Mouse (Mus musculus): ENCODE data around the gene Trim7. TPM values are rescaled to one million over a fixed set of nuclear protein-coding genes. Genes with fewer than 3 reads are reported as not detected.

The Trim7 gene
- total and polyA plus RNA-seq, 3 experiments, result 0.81 to 1.3 TPM; not detected in 1

- Histone ChIP-seq H3K9me3 (replicated peaks; ENCODE audit: insufficient read depth, low read length) (no peaks in the 10 kb centered on the region), H3K36me3 (ENCODE audit: control insufficient read depth in 1 of 2, insufficient read depth in 2 of 2, low read length in 2 of 2) (peaks cover 12 to 32% of the 10 kb centered on the region in 2 experiments), H3K4me3 (ENCODE audit: control insufficient read depth in 1 of 2, insufficient read depth in 1 of 2, low read depth in 2 of 2, low read length in 2 of 2) (no peak overlapping the region), H3K27ac (ENCODE audit: control insufficient read depth, low read depth, low read length) (no peak overlapping the region), H3K79me2 (ENCODE audit: control insufficient read depth, insufficient read depth, low read length, poor library complexity) (peaks cover 12% of the 10 kb centered on the region; the same call in 1 of the 2 replicates), H3K9ac (ENCODE audit: control insufficient read depth, low read depth, low read length, poor library complexity, severe bottlenecking) (no peak overlapping the region), H3K27me3 (ENCODE audit: control insufficient read depth in 1 of 2, insufficient read depth in 2 of 2, low read length in 2 of 2) (no peaks in the 10 kb centered on the region), H3K4me1 (ENCODE audit: control insufficient read depth in 1 of 2, insufficient read depth in 2 of 2, low read length in 2 of 2) (peaks cover 11% of the 10 kb centered on the region in 2 experiments)
- TF ChIP-seq MXI1 (IDR thresholded peaks at IDR 0.05; ENCODE audit: low read depth, low read length), result peak; percentile 35; the same call in 1 of the 2 replicates
- TF ChIP-seq E2F4 (IDR thresholded peaks at IDR 0.05; ENCODE audit: borderline replicate concordance, low read depth, low read length), result no peak
- TF ChIP-seq SIN3A (IDR thresholded peaks at IDR 0.05; ENCODE audit: low read length), result peak; percentile 51; the same call in 1 of the 2 replicates
- TF ChIP-seq EP300 (IDR thresholded peaks at IDR 0.05; ENCODE audit: low read depth in 1 of 2, low read length in 2 of 2), result peak; percentile 35 to 53; a peak in 3 of 4 replicates
- TF ChIP-seq TAL1 (IDR thresholded peaks at IDR 0.05; ENCODE audit: low read length), result no peak
- TF ChIP-seq ETS1 (IDR thresholded peaks at IDR 0.05; ENCODE audit: low read depth, low read length), result peak; percentile 55; the same call in 1 of the 2 replicates
- no peak for TF ChIP-seq TBP (IDR thresholded peaks at IDR 0.05; ENCODE audit: low read depth, low read length)
- TF ChIP-seq POLR2A (IDR thresholded peaks at IDR 0.05; ENCODE audit: control insufficient read depth in 1 of 2, insufficient read depth in 1 of 2, low read depth in 1 of 2, low read length in 2 of 2, poor library complexity in 1 of 2), result no peak
- peak; percentile 66 for DNase-seq (ENCODE audit: low read depth, low spot score)
Observed at GRCm38 (mm10) chr11:48810142-48810541, 15.8 kb upstream of the Trim7 start.

GRCm38 (mm10) chr11:48813782-48814181, 12.2 kb upstream of the Trim7 start:
- DNase-seq (ENCODE audit: low read depth, low spot score), result no peak
- Histone ChIP-seq H3K4me1 (ENCODE audit: control insufficient read depth in 1 of 2, insufficient read depth in 2 of 2, low read length in 2 of 2) (peaks cover 11 to 21% of the 10 kb centered on the region in 2 experiments), H3K9ac (ENCODE audit: control insufficient read depth, low read depth, low read length, poor library complexity, severe bottlenecking) (no peak overlapping the region), H3K4me3 (ENCODE audit: control insufficient read depth in 1 of 2, insufficient read depth in 1 of 2, low read depth in 2 of 2, low read length in 2 of 2) (no peak overlapping the region), H3K79me2 (ENCODE audit: control insufficient read depth, insufficient read depth, low read length, poor library complexity) (peaks cover 28% of the 10 kb centered on the region), H3K27ac (ENCODE audit: control insufficient read depth, low read depth, low read length) (no peak overlapping the region), H3K36me3 (ENCODE audit: control insufficient read depth in 1 of 2, insufficient read depth in 2 of 2, low read length in 2 of 2) (peaks cover 0 to 32% of the 10 kb centered on the region in 2 experiments; a peak in 2 of 4 replicates), H3K27me3 (ENCODE audit: control insufficient read depth in 1 of 2, insufficient read depth in 2 of 2, low read length in 2 of 2) (no peaks in the 10 kb centered on the region), H3K9me3 (replicated peaks; ENCODE audit: insufficient read depth, low read length) (no peaks in the 10 kb centered on the region)
- TF ChIP-seq ZC3H11A (IDR thresholded peaks at IDR 0.05; ENCODE audit: low read depth, low read length) (no peak), TCF12 (IDR thresholded peaks at IDR 0.05; ENCODE audit: low read depth, low read length) (no peak), MAZ (IDR thresholded peaks at IDR 0.05; ENCODE audit: low read depth, low read length) (no peak), UBTF (IDR thresholded peaks at IDR 0.05; ENCODE audit: borderline replicate concordance, insufficient read depth, low read depth, low read length) (no peak), NELFE (IDR thresholded peaks at IDR 0.05; ENCODE audit: low read depth, low read length) (no peak), ZKSCAN1 (IDR thresholded peaks at IDR 0.05; ENCODE audit: low read depth, low read length) (no peak), MXI1 (IDR thresholded peaks at IDR 0.05; ENCODE audit: low read depth, low read length) (peak; percentile 58), TBP (IDR thresholded peaks at IDR 0.05; ENCODE audit: low read depth, low read length) (no peak), ETS1 (IDR thresholded peaks at IDR 0.05; ENCODE audit: low read depth, low read length) (0 out of 2 replicates have a peak, but pooled peaks have one; percentile 15), MYC (IDR thresholded peaks at IDR 0.05; ENCODE audit: low read depth, low read length) (0 out of 2 replicates have a peak, but pooled peaks have one; percentile 13), ELF1 (IDR thresholded peaks at IDR 0.05; ENCODE audit: low read depth, low read length) (no peak), EP300 (IDR thresholded peaks at IDR 0.05; ENCODE audit: low read depth in 1 of 2, low read length in 2 of 2) (peak; percentile 30 to 33; a peak in 3 of 4 replicates), ZNF384 (IDR thresholded peaks at IDR 0.05; ENCODE audit: low read depth, low read length) (no peak), TAL1 (IDR thresholded peaks at IDR 0.05; ENCODE audit: low read length) (no peak), CHD2 (IDR thresholded peaks at IDR 0.05; ENCODE audit: low read length) (no peak), KAT2A (conservative IDR thresholded peaks at IDR 0.05; ENCODE audit: low read depth, low read length) (no peak), GABPA (IDR thresholded peaks at IDR 0.05; ENCODE audit: low read depth, low read length) (no peak), MYB (IDR thresholded peaks at IDR 0.05; ENCODE audit: low read depth, low read length) (no peak), USF1 (IDR thresholded peaks at IDR 0.05; ENCODE audit: low read depth, low read length) (no peak), USF2 (IDR thresholded peaks at IDR 0.05; ENCODE audit: borderline replicate concordance in 1 of 2, insufficient read depth in 1 of 2, low read depth in 1 of 2, low read length in 2 of 2) (no peak), ZMIZ1 (IDR thresholded peaks at IDR 0.05; ENCODE audit: low read depth, low read length) (0 out of 2 replicates have a peak, but pooled peaks have one; percentile 22), MAX (IDR thresholded peaks at IDR 0.05; ENCODE audit: low read length) (peak; percentile 16; the same call in 1 of the 2 replicates), POLR2A (IDR thresholded peaks at IDR 0.05; ENCODE audit: control insufficient read depth in 1 of 2, insufficient read depth in 1 of 2, low read depth in 1 of 2, low read length in 2 of 2, poor library complexity in 1 of 2) (no peak), SMC3 (IDR thresholded peaks at IDR 0.05; ENCODE audit: low read depth, low read length) (no peak), SIN3A (IDR thresholded peaks at IDR 0.05; ENCODE audit: low read length) (peak; percentile 30; the same call in 1 of the 2 replicates)
